Mouse (Mus musculus): ENCODE measurements around the gene Efcab9.

- TF ChIP-seq CTCF (conservative IDR thresholded peaks at IDR 0.05; ENCODE audit: insufficient read depth, insufficient read length, low read depth, low read length) (no peak), POLR2A (IDR thresholded peaks at IDR 0.05; ENCODE audit: low read depth, low read length) (no peak)
These were observed 26.8 kb upstream of the Efcab9 start for GRCm38 (mm10) chr11:32558677-32559076.

All from kidney, adult 2 months (tissue).